Mouse (Mus musculus) ovary, postnatal 36 days (tissue): Measurements from ENCODE around the gene Mrtfb.

Experiments used
- DNase-seq: peaks from one replicate; pipeline ENCODE4 v3.0.0; 2022; ENCODE audit warnings: low spot score, mixed read lengths

The Mrtfb gene

DNA sequence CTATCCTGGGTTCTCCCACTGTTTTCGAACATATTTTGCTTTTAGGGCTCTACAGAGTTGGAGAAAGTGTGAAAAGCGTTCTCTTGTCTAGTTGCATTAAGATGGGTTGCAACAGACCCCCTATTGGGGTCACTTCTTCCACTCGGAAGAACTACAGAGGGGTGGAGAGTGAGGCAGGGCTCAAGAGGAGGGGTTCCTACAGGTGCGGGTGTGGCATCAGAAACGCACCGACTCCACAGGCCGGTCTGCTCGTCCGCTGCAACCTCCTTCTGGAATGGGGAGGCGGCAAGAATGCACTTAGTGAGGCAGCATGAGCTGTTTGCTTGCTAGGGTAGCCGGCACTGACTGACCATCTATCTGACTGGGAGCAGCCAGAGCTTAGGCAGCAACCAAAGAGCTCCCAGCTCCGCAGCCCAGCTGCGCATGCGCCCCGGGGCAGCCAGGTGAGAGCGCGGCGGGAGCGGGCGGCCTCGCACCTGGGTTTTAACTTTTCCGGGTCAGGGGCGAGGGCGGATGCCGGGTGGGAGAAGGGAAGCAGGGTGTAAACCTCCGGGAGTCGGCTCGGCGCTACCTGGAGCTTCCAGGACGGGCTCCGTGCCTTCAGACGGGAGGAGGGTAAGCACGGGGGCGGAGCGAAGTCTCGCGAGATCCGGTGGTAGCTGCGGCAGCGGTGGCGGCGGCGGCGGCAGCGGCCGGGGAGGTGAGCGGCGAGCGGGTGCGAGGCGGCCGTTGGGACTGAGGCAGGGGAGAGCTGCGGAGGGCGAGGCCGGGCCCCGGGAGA, at the start of gene Mrtfb:
Gene Mrtfb (plus strand): TSS at position 627 of the 781 bp plus-strand sequence.
- DNase-seq = peak; percentile 91

DNA sequence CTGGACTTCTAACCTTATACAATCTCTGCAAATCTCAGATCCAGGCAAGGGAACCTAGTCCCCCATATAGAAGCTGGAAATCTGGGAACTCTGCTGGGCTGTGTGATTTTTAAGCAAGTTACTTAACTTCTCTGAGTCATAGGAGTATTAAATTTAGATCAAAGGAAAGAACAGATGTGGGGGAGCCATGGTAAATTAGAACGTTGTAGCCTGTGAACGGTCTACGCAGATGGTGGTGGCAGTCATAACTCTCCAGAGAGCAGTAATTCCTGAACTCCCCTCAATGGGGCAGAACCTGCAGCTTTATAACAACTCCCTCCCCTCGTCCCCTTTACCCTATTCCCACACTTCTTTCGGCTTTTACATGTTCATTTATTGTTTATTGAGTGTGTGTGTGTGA, 48.6 kb upstream of the Mrtfb start:
- DNase-seq = no peak

DNA sequence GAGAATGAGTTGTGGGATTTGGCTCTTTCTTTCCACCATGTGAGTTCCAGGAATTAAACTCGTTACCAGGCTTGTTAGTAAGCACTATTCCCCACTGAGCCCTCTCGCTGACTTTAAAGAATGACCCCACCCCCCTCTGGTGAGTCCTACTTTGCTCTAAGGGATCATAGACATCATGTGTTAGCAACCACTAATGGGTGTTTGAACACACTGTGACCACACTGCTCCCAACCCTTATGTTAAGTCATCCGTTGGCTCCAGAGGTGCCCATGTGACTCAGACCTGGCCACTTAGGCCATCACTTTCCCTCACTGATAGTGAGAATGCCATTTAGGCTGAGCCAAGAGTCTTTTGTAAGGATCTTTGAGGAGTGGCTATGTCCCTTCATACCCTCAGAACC, 48.2 kb upstream of the Mrtfb start:
- DNase-seq = no peak

DNA sequence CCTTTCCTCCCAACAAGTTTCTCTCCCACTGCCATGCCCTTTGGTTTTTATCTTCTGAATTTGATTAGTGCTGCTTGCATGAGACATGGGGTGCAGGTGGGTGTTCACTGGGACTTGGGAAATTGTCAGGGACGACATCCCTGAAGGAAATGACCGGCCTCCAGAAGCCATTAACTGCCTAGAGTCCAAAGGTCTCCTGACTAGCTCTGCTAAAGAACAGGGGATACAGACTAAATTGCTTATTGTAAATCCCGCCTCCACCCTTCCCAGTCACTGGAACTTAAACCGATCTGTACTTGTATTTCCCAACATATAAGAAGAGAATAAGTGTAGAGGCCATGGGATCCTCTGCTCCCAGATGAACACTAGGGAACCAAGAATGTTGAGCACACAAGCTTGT, 43.5 kb upstream of the Mrtfb start:
- no peak for DNase-seq

DNA sequence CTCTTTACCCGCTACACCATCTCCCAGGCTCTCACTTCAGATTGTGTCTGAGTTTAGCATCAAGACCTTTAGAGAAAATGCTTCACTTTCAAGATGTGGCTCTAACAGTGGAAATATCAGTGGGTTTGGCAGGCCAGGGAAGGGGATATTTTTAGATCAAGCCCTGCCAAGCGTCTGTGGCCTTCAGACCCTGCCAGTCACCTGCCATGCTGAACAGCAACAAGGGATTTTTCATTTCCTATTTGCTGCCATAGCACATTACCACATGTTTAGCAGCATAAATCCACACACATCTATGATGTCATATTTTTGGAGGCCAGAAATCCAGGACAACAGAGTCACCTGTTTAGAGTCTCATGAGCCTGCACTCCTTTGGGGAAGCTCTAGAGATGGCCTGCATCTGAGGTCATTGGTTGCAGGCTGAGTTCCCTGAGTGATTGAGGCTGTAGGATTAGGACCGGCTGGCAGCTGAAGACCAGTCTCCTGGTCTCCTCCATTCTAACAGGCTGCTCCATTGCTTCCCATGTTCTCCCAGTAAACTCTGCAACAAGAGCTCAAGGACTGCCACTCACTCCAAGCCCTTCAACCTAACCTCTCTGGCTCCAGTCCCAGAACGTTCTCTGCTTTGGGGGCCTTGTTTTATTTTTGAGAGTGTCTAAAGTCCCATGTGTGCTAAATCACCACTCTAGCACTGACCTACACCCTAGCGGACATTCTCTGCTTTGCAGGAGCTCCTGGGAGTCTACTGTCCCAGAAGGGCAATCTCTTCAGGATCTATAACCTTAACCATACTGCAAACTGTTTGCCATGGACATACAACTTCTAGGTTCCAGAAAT, 39.9 kb upstream of the Mrtfb start:
- DNase-seq = peak; percentile 26

DNA sequence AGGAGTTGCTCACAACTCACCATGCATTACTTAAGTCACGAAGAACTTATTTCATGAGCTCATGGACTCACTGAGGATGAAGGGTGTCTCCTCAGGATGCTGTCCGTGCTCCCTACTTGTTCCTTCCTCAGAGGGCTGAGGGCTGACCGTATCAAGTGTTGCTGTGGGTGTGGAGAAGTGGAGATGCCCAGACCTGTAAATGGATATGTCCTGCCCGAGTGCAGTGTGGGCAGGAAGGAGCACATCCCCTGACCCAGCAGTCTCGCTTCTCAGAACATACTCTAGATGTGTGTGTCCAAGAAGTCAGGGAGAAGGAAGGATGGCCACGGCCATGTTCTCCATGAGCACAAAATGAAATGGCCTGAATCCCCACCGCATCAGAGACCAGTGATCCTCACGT, 38.3 kb upstream of the Mrtfb start:
- no peak for DNase-seq

DNA sequence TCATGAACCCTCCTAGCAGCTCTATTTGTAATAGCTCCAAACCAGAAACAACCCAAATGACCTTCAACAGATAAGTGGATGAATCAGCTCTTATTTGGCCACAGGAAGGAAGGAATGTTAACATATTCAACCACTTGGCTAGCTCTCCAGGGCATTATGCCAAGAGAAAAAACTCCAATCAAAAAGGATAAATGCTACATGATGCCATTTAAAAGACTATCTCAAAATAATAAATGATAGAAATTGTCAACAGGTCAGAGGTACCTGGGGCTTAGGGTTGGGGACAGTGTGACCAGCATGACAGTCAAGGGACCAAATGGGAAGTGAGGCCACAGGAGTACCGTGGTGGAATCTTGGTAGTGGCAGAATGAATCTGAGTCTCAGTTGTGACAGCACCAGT, 34.8 kb upstream of the Mrtfb start:
- no peak for DNase-seq

DNA sequence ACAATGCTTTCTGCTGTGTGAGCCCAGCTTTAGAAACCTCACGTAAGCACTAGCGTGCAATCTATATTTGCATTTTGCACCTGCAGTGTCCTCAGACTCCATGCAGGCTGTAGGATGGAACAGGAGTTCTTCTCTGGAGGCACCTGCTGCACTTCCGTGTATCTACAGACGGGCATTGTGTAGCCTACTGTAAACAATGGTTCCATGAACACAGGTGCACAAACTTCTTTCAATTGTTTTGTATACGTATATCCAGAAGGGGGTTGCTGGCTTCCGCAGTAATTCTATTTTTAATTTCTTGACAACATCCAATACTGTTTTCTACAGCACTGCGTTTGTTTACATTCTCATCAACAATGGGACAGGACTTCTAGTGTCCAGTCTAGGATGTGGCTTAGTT, 24.2 kb upstream of the Mrtfb start:
- no peak for DNase-seq

DNA sequence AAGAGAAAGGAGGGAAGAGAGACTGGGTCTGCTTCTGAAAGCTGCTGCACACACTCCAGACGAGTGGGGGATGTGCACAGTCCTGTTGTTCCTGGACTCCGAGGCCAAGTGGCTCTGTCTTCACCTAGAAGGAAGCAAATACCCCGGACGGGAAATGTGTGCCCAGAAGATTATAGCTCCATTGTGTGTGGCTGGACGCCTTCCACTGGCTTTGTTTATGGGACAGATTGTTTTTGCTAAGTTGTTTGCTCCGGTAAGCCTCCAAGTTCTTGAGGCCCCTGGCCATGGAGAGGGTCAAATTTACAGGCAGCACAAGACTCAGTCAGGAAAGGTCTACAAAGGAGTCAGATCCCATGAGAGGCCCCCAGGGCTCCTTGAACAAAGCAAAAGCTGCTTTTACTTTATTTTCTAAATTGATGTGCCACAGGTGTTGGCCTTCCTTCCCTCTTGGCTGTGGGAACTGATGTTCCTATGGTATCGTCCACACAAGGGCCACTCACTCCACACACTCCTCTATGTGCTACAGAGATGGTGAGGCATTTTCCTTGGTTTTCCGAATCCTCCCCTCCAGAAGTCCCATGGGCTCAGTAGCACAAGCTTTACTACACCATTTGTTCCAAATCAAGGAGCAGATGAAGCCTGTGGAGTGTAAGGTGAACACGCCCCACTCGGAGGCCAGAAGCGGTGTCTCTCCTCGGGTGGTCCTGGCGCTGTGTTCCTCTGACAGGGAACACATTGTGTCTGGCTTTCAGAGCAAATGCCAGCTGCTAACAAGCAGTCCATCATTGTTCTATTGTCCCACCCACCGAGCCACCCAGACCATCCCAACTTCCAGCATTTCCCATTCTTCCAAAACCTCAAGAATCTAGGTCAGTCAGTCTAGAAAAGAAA, 23.1 kb upstream of the Mrtfb start:
- peak; percentile 21 for DNase-seq

DNA sequence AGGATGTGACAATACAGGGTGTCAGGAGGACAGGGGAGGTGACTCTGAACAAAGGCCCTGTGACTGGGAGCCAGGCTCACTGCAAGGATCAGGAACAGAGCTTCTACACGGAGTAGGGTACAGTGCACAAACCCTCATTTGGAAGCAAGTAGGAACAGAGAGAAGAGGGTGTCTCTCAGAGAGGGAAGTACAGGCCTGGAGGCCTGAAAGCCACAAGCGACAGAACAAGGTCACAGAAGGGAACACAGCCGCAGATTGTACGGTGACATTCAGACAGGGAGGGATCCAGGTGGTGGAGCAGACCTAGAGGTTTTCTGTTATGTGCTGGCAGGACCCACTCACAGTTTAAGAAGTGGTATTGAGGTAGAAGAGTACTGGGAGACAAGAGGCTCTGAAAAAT, 17.2 kb upstream of the Mrtfb start:
- DNase-seq = no peak

DNA sequence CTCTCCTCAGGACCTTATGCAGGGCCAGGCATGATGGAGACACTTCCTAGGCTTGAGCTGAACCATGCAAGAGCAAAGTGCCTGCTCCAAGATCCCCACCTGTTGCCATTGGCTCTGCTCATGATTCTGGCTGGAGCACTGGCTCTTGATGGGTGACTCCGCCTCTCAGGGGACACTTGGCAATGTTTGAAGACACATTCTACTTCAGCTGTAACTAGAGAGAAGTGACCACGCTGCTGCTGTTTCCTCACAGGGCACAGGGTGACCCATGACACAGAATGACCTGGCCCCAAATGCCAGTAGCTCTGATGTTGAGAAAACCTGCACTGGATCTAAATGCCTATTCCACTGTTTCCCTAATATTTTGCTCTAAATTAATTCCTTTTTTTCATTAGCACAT, 16.7 kb upstream of the Mrtfb start:
- DNase-seq = no peak

DNA sequence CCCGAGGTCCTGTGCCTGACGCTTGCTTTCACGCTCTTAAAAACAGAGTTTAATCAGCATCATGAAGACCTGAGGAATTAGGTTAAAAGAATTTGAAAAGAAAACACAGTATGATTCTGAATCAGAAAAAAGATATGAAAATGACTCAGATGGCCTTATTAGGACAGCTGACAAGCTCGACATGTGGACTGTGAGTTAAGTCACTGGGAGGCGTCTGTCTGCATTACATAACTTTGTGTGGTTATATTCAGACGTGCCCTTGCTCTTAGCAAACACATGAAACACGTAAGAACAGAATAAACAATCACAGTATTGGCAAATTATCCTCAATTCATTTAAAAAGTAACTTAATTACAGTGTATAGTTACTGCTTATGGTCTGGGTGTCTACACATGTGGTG, 16.0 kb upstream of the Mrtfb start:
- DNase-seq = no peak

DNA sequence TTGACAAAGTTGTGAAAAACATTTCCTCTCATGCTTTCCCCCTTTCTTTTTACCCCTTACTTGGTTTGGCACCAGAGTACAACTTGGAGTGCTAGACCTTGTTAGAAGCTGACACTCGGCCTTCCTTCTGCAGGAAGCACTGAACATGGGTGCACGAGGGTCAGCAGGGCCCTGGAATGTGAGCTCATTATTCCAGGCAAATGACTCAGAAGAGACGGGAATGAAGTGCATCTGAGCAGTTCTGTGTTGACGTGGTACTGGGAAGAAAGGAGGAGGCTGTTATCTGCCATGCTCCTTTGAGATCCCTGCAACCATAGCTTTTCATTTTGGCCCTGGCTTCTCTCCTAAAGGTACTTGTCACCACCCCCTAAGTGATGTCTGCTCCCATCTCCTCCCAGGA, 10.6 kb upstream of the Mrtfb start:
- no peak for DNase-seq

DNA sequence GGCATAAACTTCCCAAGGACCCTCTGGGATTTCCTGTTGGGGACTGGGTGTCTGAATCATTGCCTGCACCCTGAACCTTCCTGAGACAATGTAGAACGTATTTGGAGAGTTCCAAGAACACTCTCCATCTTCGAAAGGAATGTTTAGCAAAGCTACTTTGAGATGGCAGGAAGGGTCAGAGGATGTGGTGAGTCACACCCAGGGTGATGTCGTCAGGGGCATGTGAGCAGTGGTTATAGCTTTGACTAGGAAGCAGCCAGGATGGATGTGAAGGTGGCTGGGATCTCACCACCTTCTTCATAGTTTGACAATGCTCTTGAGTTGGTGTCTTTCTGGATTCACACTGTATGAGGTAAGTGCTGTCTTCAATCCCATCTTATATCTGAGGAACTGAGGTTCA, 9.4 kb upstream of the Mrtfb start:
- no peak for DNase-seq

DNA sequence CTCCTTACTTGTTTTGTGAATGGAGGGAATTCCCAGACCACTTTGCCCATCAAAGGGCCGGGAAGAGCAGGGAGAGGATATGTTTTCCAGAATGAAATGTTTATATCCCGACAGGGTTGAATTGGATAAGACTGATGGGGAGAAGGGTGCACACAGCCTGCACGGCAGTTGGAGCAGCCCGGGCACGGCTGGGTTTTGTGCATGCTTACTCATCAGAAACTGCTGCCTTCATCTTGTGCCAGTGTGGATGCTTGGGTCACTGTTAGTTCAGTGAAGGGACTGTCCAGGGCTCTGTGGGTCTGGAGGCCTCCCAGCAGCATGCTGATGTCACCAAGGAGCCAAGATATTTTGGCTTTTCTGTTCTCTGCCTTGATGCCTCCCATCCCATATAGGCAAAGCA, 6.2 kb upstream of the Mrtfb start:
- DNase-seq = no peak

DNA sequence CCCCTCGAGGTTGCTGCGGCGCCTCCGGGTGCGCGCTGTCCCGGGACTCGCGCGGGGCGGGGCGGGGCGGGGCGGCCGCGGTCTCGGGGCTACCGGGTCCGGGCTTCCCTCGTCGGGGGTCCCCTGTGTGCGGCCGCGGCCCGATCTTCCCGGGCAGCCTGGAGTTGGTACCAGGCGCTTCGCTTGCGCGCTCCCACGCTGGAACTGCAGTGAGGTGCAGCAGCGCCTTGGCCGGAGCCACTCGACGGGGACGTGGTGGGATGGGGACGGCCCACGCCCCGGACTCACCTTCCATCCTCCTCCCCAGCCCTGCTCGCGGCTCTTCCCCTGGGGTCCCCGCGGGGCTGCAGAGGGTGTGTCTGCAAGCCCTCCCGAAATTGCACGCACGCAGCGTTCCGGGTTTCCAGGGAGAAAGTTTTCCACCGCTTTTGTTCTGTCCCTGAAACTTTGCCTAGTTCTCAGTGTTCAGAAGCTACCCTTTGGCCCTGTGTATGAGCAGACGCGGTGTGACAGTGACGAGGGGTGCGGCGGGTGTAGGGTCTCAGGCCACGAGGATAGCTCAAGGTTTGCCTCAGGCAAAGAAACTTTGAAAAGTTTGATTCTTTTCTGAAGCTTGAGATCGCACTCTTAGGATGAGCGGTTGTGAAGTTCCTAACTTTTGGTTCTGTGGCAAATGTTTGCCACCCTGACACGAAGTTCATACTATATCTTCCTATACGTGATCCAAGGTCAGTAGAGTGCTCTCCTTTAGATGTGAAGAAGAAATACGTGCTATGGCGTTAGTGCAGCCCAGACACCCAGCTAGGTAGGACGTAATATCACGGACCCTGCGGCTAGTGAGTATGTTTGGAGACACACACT, 616 bp downstream of the Mrtfb start:
- DNase-seq = peak; percentile 51

DNA sequence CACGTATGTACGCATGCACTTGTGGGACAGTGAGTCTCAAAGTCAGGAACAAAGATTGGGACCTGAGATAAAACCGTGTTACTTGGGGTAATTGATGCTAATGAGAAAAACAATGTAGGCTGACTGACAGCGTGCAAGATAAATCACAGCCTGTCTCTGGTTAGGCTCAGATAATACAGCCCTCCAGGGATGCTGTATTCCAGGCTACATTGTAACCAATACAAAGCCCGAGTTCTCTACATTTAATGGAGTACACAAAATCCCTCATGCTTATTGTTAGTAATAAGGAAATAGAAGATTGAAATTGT, 1.2 kb downstream of the Mrtfb start:
- DNase-seq = no peak

DNA sequence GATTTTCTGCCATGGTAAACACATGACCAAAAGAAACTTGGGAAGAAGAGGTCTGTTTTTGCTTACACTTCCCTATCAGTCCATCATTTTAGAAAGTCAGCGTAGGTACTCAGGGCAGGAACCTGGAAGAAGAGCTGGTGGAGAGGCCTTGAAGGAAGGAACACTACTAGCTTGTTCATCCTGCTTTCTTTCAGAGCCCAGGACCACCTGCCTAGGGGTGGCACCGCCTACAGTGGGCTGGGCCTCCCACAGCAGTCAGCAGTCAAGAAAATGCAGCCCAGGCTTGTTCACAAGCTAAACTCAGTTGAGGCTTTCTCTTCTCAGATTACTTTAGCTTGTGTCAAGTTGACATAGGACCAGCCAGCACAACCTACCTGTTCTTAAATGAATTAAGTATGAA, 2.7 kb downstream of the Mrtfb start:
- DNase-seq = no peak

DNA sequence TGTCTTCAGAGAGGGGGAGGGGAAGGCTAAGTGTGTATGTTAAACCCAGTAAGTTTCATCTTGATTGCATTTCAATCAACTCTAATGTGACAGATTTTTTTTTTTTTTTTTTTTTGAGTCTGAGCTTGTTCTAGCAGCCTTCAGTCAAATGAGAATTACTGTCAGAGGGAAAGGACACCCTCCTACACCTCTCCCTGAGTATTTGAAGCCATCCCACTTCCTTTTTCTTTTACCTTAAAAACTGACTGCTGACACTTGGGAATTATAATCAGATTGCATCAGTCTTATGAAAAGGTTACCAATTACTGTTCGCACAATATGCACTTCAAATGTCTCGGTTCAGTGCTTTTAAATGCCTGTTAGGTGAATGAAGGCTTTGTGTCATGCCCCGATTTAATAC, 10.0 kb downstream of the Mrtfb start:
- DNase-seq = no peak

DNA sequence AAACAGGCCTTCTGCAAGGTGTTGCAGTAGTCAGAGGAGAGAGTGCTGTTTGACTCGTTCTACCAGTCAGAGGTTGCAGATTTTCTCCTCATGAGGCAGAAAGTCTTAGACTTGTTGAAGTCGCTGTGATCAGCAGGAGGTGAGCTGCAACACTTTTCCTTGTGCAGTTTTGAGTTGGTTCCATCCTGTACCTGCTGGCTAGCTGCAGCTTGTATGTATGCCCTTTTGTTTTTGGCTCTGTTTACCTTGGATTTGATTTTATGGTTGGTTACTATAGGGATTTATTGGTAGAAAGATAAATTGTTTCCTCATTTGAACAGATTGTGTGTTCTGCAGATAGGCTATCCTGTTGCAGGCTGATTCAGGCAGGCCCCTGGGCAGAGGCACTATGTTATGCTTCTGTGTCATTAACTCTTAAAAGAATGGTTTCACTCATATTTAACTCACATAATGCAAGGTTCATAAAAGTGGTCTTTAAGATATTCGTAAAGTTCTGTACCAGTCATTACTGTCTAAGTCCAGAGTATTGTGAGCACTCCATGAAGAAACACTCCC, 11.1 kb downstream of the Mrtfb start:
- DNase-seq = no peak

DNA sequence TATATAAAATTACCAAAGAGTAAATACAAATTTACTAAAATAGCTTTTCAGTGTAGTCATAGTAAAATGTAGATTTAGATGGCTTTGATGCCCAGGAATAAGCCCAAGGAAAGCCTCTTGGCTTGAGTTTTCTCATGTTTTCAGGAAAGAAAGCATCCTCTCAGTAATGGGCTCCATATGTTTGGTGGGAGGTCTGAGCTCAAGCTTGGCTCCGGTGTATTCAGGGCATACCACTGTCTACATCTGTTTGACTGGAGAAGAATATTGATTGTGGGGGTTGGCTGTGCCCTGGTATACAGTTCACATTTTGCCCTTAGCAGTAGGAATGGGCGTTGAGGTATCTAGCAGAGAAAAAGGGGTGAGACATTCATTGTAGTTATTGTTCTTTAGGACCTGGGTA, 13.1 kb downstream of the Mrtfb start:
- DNase-seq = no peak
